Mouse (Mus musculus) heart, adult 9 months (tissue): ENCODE results near the gene Syt17.
A peak's percentile ranks its signal among the peaks of the same experiment; 100 is the strongest.
"Not testable (repeated sequence)": the region's sequence is repeated elsewhere in the genome, so short reads cannot be mapped to it uniquely, and the experiment has no call there.

Experiments used
- DNase-seq, 2 experiments: peaks; one replicate each; pipeline ENCODE4 v3.0.0; 2022; ENCODE audit warnings: low spot score in 2 of 2

The Syt17 gene

DNA sequence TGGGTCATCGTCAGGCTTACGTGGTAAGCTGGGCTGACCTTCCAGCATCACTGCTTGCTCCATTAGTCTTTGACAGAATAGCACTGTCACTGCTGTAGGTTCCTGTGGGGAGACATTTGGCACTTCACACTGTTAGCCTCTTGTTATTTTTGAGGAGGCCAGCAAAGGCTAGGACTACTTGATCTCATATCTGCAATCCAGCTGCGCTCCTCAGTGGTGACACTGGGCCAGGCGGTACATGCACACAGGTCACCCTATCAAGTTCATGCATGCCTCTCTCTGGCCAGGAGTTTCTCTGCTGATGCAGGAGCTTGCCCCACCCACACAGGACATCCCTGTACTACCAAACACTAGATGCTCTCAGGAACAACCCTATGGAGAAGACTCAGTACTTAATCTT is 71.4 kb downstream of the Syt17 start:
- peak; percentile 23 to 41 for DNase-seq

DNA sequence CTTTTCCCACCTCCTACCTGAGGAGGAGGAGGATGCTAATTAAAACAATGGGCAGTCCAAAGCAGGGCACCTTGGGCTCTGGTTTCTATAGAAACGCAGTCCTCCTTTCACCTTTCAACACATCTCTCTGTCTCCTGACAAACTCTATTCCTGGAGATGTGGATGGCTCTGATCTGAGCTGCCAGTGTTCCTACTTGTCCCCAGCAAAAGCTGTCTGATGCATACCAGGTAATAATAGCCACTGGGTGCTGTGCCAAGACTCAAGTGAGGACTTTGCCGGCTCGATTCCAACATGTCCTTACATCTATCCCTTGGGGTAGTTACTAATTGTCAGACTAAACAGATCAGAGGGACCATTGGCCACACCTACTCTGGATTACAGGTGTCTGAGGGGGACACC is 72.7 kb downstream of the Syt17 start:
- peak; percentile 79 to 81 for DNase-seq

GRCm38 (mm10) chr7:118371361-118371760 is 76.7 kb downstream of the Syt17 start:
- DNase-seq, result no peak

- DNase-seq, result no peak
These were observed 78.3 kb downstream of the Syt17 start for GRCm38 (mm10) chr7:118369705-118370104.

DNA sequence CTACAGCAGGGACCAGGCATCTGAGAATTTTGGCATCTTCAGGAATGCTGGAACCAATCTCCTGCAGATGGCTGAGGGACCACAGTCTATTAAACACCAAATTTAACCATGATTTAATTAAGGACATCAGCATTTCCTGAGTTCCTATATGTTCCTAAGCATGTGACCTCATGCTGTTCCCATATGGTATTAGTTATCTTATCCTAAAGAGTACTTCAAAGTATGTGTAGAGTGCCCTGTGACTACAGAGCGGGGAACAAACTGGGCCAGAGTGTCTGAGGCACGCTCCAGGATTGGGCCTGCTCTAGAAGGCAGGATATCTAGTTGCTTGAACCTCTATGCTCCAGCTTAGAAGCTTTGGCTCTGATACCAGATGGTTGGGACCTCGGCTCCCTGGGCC is 82.1 kb downstream of the Syt17 start:
- DNase-seq, result no peak

DNA sequence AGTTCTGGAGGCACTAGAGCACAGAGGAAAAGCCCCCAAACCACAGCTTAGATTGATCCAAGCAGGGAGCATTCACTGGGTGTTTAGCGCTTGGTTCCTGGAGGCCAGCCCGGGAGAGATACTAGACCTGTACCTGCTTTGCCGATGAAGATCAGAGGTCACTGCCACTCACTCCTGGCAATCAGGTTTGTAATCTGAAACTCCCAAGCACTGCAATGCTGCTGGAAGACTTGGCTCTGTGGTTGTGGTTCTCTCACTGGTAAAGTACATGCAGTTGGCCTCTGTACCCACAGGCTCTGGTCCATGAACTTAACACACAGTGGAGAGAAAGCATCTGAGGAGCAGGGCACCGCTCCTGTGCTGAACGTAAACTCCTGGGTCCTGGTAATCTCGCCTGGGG is 82.8 kb downstream of the Syt17 start:
- no peak for DNase-seq

DNA sequence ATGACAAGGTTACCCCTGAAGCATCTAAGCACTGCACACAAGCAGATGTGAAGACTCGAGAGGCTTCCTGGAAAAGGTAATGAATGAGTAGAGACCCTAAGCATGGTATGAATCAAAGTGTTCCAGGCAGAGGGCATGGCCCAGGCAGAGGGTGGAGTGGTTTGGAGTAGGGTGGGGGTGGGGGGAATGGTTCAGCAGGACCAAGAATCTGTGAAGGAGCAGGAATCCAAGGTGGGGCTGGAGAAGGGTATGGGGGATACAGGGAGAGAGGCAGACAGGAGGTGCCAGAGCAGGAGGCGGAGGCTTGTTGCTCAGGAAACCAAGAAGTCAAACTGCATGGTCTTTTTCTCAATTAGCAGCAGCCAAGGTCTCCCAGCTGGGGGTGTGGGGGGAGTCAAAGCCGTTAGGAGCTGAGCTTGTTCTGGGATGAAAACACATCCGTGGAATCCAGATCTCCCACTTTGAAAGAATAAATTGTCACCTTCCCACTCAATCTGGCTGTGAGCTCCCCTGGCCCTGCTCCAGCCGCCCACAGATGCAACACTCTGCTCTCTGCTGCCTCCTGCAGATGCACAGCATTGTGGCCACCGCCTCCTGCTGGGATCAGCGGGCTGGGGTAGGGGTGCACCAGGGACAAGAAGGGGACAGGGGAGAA is 83.5 kb downstream of the Syt17 start:
- no peak for DNase-seq

DNA sequence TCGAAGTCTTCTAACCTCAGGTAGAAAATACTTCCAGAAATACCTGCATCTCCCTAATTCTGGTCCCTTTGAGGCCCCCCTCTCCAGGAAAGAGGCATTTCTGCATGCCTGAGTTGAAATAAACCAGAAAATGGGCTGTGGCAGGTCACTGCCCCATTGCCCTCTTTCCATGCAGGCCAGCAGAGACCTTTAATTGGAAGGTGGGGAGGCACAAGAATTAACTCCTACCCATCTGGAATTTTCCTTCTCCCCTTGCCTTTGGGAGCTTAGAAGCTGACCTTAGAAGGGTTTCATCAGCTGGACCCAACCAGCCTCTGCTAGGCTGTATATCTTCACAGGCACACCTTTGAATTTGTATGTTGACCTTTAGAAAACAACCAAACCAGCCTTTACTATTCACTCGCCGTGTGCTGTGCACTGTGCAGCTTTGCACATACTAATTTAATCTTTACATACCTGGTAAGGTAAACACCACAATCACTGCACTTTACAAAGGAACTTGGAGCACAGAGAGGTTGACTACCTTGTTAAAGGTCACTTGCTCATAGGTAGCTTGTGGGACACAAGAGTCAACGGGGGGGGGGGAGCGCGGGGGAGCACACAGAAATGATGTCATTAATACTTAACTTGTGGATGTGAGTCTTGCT is 84.3 kb downstream of the Syt17 start:
- no peak for DNase-seq

DNA sequence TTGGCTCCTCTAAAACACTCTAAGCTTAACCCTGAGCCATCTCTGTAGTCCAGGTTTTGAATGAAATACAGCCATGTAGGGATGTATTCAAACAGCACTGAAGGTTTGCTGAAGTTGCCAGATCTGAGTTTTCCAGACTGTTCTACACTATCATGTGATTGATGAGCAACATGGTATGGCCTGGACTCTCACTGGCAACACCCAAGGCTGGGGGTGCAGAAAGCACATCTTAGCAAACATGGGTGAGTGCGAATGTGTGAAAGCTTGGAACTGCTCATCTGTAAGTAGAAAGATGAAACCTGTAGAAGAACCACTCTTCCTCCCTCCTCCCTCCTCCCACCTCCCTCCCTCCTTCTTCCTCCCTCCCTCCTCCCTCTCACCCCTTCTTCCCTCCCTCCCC is 85.1 kb downstream of the Syt17 start:
- no peak for DNase-seq

DNA sequence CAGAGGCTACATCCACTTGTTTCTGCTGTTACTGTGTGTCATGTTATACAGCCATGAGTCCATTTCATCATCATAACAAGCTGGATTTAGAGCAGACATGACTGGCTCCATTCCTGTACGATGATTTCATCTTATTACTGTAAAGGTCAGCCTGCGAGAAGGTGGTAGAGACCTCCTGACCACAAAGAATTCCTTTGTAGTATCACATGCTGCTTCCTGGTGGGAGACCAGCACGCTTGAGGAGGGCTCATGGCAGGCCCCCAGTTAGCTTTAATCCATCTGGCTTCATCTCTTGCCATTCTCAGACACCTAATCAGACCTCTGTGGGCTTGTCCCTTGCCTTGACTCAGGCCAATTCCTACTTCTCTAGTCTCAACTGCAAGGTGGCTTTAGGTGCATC is 85.8 kb downstream of the Syt17 start:
- DNase-seq, result no peak

DNA sequence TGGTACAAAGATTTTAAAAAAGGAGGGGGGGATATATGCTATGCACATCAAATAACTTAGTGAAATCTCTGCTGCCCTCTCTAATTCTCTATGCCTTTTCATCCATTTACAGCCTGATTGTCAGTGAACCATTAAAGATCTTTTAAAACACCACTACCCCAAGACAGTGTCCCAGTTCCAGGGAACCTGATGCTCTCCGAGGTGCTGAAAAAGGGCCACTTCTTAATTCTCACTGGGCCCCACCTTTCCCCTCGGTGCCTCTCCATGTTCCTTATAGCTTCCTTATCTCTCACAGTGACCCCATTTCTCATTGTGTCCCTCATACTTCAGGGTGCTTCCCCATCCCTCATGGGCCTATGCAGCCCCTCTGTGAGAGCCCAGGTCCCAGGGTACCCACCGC is 89.0 kb downstream of the Syt17 start:
- no peak for DNase-seq

- DNase-seq, result not testable (repeated sequence)
These were observed 91.5 kb downstream of the Syt17 start for GRCm38 (mm10) chr7:118356410-118357005.

GRCm38 (mm10) chr7:118350840-118351239 is 97.2 kb downstream of the Syt17 start:
- no peak for DNase-seq

- no peak for DNase-seq
These were observed 101.1 kb downstream of the Syt17 start for GRCm38 (mm10) chr7:118346943-118347342.

DNA sequence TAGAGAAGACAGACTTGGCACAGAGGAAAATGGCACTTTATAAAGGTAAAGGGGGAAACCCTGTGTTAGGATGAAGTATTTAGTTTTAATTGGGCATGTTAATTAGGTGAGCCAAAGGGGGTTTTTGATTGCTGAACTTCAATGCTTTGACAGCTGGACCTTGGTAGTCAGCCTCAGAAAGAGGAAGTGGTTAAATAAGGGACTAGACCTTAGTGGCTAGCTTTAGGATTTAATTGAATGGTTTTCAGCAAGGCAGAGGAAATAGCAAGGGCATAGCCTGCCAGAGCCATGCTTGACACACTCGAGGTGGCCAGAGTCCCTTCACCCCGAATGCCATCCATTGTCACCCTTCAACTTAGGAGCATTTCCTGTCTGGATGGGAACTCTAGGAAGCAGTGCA is 101.6 kb downstream of the Syt17 start:
- DNase-seq, result no peak

DNA sequence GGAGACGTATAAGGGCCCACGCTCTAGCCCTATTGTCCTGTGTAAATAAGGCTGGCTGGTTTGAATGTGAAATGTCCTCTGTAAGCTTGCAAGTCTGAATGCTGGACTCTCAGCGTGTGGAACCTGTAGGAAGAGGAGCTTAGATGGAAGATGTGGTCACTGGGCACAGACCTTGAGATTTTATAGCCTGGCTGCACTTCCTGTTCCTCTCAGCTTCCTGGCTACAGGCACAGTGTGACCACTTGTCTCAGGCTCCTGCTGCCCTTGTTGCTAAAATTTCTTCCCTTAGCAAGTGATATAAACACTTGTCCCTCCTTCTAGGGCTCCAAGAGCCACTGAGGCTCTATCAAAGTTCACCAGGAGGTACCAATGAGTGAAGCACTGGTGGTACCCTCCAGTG is 102.6 kb downstream of the Syt17 start:
- no peak for DNase-seq

- DNase-seq, result no peak
These were observed 103.3 kb downstream of the Syt17 start for GRCm38 (mm10) chr7:118344701-118345100.
